12 mouse cellular contexts compared by ENCODE assay signal in the genomic region with DNA sequence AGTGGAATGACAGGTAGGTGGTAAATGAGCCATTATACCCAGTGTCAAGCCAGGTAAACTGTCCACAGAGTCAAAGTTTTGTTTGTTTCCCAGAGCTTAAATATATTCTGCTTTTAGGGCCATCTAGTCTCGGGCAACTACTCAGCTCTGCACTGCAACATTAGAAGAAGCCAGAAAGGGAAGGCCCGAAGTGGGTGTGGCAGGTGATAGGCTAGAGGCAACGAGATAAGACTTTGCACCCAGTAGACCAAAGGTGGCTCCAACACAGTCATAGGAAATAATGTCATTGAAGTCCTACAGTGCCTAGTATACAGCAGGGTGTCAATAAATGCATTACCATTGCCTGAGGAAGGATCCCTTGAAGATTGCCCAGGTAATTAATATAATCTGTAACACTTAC. TPM values are rescaled to one million over a fixed set of nuclear protein-coding genes. Genes with fewer than 3 reads are reported as not detected.
DNase-seq lines count a peak whose midpoint lies in the region; ATAC-seq lines count a peak whose summit lies in the region.
"Had no signal": no experiment of that assay in that cellular context is flagged by ENCODE, and none has a peak within 500 bp of the region (broad histone marks: within the 10 kb centered on the region; RNA-seq: fewer than 3 reads in every experiment).

No protein-coding gene starts in this region.

- peaks cover 17% of the 10 kb centered on the region for H3K4me1 ChIP-seq in forebrain, embryonic 14.5 days (ENCODE audit: control insufficient read depth, insufficient read depth, low read length)
- H3K4me1 ChIP-seq in forebrain, embryonic 12.5 days, result peaks cover 31% of the 10 kb centered on the region
- peaks cover 62% of the 10 kb centered on the region for H3K4me1 ChIP-seq in liver, embryonic 15.5 days (replicated peaks)

- ATAC-seq in forebrain, embryonic 14.5 days, result peak; percentile 5; the same call in 1 of the 2 replicates
- no peak for ATAC-seq in forebrain, embryonic 12.5 days (ENCODE audit: low FRiP score)
- peak; percentile 57 for ATAC-seq in liver, embryonic 15.5 days (ENCODE audit: insufficient read depth)
- ATAC-seq: inflammation-experienced regulatory T-cells, adult 6 months had no signal

- H3K36me3 ChIP-seq in forebrain, embryonic 14.5 days (ENCODE audit: control insufficient read depth, insufficient read depth, low read length), result no peaks in the 10 kb centered on the region
- H3K36me3 ChIP-seq in forebrain, embryonic 12.5 days (replicated peaks), result 0 out of 2 replicates have a peak, but pooled peaks cover 3% of the 10 kb centered on the region
- H3K36me3 ChIP-seq in liver, embryonic 15.5 days (replicated peaks), result peaks cover 42% of the 10 kb centered on the region

- H3K9me3 ChIP-seq in forebrain, embryonic 14.5 days (replicated peaks; ENCODE audit: control insufficient read depth, low read length), result no peaks in the 10 kb centered on the region
- no peaks in the 10 kb centered on the region for H3K9me3 ChIP-seq in forebrain, embryonic 12.5 days
- H3K9me3 ChIP-seq in liver, embryonic 15.5 days (replicated peaks), result no peaks in the 10 kb centered on the region

- H3K27me3 ChIP-seq in forebrain, embryonic 14.5 days (replicated peaks; ENCODE audit: control insufficient read depth, insufficient read depth, low read length), result no peaks in the 10 kb centered on the region
- no peaks in the 10 kb centered on the region for H3K27me3 ChIP-seq in forebrain, embryonic 12.5 days
- H3K27me3 ChIP-seq in liver, embryonic 15.5 days, result no peaks in the 10 kb centered on the region

- no peak overlapping the region for H3K27ac ChIP-seq in forebrain, embryonic 14.5 days (ENCODE audit: low read depth, low read length)
- H3K27ac ChIP-seq in forebrain, embryonic 12.5 days, result no peak overlapping the region
- peak overlapping the region; percentile 97 for H3K27ac ChIP-seq in liver, embryonic 15.5 days (replicated peaks)

- no peak overlapping the region for H3K9ac ChIP-seq in forebrain, embryonic 14.5 days (ENCODE audit: low read length)
- H3K9ac ChIP-seq in forebrain, embryonic 12.5 days, result no peak overlapping the region
- H3K9ac ChIP-seq in liver, embryonic 15.5 days, result peak overlapping the region; percentile 50

- no peak overlapping the region for H3K4me3 ChIP-seq in forebrain, embryonic 14.5 days (ENCODE audit: low read depth, low read length)
- no peak overlapping the region for H3K4me3 ChIP-seq in forebrain, embryonic 12.5 days (replicated peaks)
- H3K4me3 ChIP-seq in liver, embryonic 15.5 days (replicated peaks), result peak overlapping the region; percentile 24

- H3K4me2 ChIP-seq in forebrain, embryonic 14.5 days (ENCODE audit: low read length), result no peak overlapping the region
- H3K4me2 ChIP-seq in forebrain, embryonic 12.5 days, result no peak overlapping the region
- H3K4me2 ChIP-seq in liver, embryonic 15.5 days, result peak overlapping the region; percentile 68

- WGBS in forebrain, embryonic 14.5 days, result 61% methylated on average over 3 of the region's 3 CpGs
- 72% methylated on average over 3 of the region's 3 CpGs for WGBS in forebrain, embryonic 12.5 days
- 13% methylated on average over 3 of the region's 3 CpGs for WGBS in liver, embryonic 15.5 days (ENCODE audit: insufficient replicate concordance)

- no peak for DNase-seq in forebrain, embryonic 14.5 days (ENCODE audit: low spot score)
- DNase-seq in spleen, adult 12 weeks (ENCODE audit: low spot score), result peak; percentile 46
- no peak for DNase-seq in spleen, adult 18-20 months
- no peak for DNase-seq in ovary, postnatal 10 days (ENCODE audit: low spot score)
- DNase-seq in frontal cortex, adult 2 months (ENCODE audit: extremely low spot score in 1 of 2, low spot score in 1 of 2), result no peak
- DNase-seq in layer of hippocampus, postnatal 36 days, result no peak
- DNase-seq: kidney, postnatal 36 days; lung, postnatal 10 days; retina, postnatal 1 day had no signal

RNA-seq across cellular contexts. Expression of gene Cox11, which starts 25.1 kb away (rescaled TPM):
- 21.4 and 22.1 TPM in 2 replicates for polyA plus RNA-seq in forebrain, embryonic 14.5 days (2014; fragmentation: Nextera tagmentation; extraction: Ambion mirVana)
- 37.4 and 42.4 TPM in 2 replicates for polyA plus RNA-seq in forebrain, embryonic 12.5 days (2016; fragmentation: Nextera tagmentation; extraction: Ambion mirVana)
- polyA plus RNA-seq in liver, embryonic 15.5 days (2015; fragmentation: Nextera tagmentation; extraction: Ambion mirVana), result 24.2 and 26.0 TPM in 2 replicates
- 23.5 and 26.1 TPM in 2 replicates for polyA plus RNA-seq in frontal cortex, adult 2 months (2012; rRNA removed)
- 10 to 100 TPM; 25.5 to 27.5 TPM for total RNA-seq in layer of hippocampus, postnatal 36 days (2021)

RNA-seq across cellular contexts. Expression of gene Tom1l1, which starts 25.1 kb away (rescaled TPM):
- 13.9 and 14.0 TPM in 2 replicates for polyA plus RNA-seq in forebrain, embryonic 14.5 days (2014; fragmentation: Nextera tagmentation; extraction: Ambion mirVana)
- 15.9 and 18.1 TPM in 2 replicates for polyA plus RNA-seq in forebrain, embryonic 12.5 days (2016; fragmentation: Nextera tagmentation; extraction: Ambion mirVana)
- polyA plus RNA-seq in liver, embryonic 15.5 days (2015; fragmentation: Nextera tagmentation; extraction: Ambion mirVana), result 50.5 and 53.4 TPM in 2 replicates
- polyA plus RNA-seq in frontal cortex, adult 2 months (2012; rRNA removed), result 21.1 and 21.5 TPM in 2 replicates
- 10 to 100 TPM; 17.9 to 23.0 TPM for total RNA-seq in layer of hippocampus, postnatal 36 days (2021)

RNA-seq across cellular contexts. Expression of gene Stxbp4, which starts 25.2 kb away (rescaled TPM):
- polyA plus RNA-seq in forebrain, embryonic 14.5 days (2014; fragmentation: Nextera tagmentation; extraction: Ambion mirVana), result 14.7 and 16.8 TPM in 2 replicates
- 39.4 and 41.0 TPM in 2 replicates for polyA plus RNA-seq in forebrain, embryonic 12.5 days (2016; fragmentation: Nextera tagmentation; extraction: Ambion mirVana)
- 6.4 and 6.7 TPM in 2 replicates for polyA plus RNA-seq in liver, embryonic 15.5 days (2015; fragmentation: Nextera tagmentation; extraction: Ambion mirVana)
- polyA plus RNA-seq in frontal cortex, adult 2 months (2012; rRNA removed), result 8.1 and 8.8 TPM in 2 replicates
- 10 to 100 TPM; 14.6 to 15.1 TPM for total RNA-seq in layer of hippocampus, postnatal 36 days (2021)
